Mouse (Mus musculus) liver, embryonic 14 days (tissue): ENCODE measurements around the gene Rabgap1l. TPM values are rescaled to one million over a fixed set of nuclear protein-coding genes. Genes with fewer than 3 reads are reported as not detected.

Experiments used
- polyA plus RNA-seq: library from polyadenylated mRNA; depleted of rRNA; stranded (reverse); fragments of >200 nt; gene quantifications from 2 replicates; pipeline ENCODE4 v1.2.3, GENCODE M21; 2012; rRNA removed

The Rabgap1l gene
- 19.0 and 20.6 TPM in 2 replicates for polyA plus RNA-seq

DNA sequence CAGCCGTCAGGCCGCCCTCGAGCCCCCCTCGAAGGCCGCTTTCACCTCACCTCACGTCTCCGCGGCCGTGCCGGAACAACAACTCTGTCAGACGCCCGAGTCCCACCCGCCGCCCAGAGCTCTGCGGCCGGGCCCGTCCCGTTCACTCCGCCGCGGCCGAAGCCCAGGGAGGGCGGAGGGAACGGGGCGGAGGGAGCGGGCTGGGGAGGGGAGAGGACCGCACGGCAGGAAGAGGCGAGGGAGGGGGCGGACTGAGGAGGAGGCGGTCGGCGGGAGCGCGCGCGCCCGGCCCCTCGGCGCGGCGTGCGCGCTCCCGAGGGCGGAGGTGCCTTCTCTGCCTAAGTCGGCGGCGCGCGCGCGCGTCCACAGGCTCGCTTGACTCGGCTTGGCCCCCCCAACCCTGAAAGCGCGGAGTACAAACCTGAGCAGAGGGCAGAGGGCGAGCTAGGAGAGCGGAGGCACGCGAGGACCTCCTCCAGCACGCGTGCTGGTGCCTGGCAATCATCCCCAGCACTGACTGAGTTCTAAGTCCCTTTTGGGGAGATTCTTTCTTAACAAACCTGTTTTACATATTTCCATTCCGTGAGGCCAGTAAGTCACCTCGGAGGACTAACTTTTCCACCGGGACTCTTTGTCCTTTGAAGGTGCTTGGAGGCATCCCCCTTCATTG is at the start of gene Rabgap1l:
Gene Rabgap1l, minus strand, starts transcription at position 526 of the 670 bp plus-strand sequence.

DNA sequence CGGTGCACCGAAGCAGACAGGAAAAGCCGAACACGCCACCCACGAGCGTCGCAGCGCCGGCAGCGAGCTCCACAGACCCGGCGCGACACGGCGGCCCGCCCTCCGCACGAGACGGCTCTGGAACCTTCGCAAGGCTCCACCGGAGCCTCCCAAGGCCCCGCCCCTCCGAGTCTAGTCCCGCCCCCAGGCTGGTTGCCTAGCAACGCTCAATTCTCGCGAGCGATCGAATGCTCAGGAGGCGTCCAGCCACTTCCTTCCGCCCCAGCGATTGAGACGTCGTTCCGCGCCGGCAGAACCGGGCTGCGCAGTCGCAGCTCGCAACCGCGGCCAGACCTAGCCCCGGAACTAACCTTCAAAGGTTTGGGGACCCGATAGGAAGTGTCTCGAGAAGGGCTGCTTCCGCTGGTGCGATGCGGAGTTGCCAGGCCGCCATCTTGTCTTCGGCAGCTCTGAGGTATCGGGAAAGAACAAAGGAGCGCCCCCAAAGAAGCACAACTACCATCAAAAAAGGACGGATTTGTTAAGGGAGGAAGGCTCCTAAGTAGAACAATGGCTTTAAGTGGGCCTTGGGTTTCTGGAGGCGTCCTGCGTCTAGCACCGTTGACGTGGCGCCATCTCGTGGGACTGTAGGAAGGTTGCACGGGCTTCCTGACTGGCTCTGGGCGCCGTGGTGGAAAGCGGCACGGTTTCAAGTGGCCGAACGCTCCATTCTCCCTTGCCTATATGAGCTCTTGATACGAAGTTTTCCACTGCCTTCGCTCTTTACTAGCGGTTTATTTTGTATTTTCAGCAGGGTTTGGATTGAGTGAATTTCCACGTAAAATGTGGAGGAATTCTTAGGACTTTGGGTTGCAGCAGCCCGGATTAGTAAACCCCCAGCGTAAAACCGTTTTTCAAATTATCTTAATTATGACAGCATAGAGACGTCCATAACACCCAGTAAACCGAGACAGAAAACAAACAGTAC is 580.0 kb downstream of the Rabgap1l start, which contains the start of gene Cacybp:
Gene Cacybp, minus strand, starts transcription at position 173 of the 967 bp plus-strand sequence.

DNA sequence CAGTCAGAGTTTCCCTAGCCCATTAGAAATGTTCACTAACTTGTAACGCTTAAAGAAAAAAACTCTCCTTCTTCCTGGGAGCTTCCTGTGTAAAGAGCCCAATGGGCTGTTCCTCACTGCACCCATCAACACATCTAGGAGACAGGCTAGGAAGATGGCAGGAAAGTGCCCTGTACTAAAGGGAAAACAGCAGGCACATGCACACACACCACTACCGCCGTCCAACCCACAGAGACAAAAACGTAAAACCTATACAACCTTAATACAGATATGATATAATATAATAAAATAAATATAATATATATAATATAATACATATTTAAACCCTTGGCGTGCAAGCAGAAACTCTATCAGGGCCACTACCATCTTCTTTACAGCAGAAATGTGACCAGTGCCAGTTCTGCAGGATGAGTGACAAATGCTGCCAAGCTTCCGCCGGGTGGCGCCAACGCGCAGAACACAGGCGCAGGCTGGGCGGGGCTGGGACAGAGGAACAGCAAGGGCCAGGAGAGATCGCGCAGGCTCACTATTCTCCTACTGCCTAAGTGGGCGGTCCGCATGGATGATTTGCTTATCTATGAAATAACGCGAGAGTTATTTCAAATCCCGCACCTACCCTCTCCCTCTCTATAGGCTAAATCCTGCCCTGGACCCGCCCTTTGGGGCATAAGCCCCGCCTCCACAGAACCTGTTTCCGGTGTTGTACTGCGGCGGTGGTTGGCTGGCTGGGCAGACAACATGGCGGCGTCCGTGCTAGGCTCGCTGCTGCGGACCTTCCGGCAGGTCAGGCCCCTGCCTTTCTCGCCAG is 598.3 kb downstream of the Rabgap1l start, which contains the start of gene Mrps14:
Gene Mrps14, plus strand, starts transcription at position 687 of the 808 bp plus-strand sequence.

Other genes starting within 250 kb of the Rabgap1l start
- gene Rc3h1, start 113.2 kb upstream of the Rabgap1l start, polyA plus RNA-seq: 3.0 and 3.8 TPM in 2 replicates
- 270 and 300 TPM in 2 replicates for gene Serpinc1, start 185.4 kb upstream of the Rabgap1l start, polyA plus RNA-seq
- gene Zbtb37, start 241.6 kb upstream of the Rabgap1l start, polyA plus RNA-seq: 0.74 and 0.98 TPM in 2 replicates